Mouse (Mus musculus): ENCODE measurements around the gene Lrrc27.
A peak's percentile ranks its signal among the peaks of the same experiment; 100 is the strongest.

Lrrc27 gene

DNA sequence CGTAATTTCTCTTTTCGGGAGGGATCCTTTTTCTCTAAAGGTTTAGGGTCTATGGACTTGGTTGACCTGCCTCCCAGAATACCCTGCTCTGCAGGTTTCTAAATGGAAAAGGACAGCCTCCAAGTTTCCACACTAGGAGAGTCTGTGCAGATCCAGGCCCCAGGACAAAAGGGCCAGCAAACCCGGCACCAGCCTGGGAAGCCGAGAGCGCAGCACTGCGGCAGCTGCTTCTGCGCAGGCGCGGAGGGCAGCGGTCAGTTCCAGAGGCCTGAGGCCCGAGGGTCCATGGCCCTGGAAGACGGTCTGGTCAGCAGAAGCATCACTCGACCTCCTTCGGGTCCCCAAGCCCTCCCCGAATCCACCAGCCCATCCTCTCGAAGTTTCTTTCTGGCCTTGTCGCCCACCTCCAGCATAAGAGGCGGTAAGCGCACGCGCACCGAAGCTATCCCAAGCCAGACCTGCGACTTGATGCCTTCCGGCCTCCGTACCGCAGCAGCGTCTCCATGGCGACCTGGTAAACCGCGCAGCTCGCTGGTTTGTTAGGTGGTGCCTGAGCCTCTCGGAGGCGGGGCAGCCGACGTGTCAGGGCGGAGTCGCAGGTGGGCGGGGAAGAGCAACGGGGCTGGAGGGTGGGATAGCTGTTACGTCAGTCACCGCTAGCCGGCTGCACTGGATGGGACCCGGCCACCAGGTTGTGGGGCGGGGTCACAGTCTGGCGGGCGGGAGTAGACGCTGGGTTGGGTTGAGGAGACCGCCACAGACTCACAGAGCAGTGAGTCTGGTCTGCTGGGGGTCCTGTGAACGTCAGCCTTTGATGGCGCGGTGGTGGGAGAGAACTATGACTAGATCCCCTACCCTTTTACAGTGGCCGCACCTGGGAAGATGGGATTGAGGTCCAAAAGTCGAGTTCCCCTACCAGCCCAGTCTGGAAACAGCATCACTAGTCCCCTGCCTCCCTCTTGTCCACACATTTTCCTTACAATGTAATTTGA, at the start of gene Lrrc27, which contains the start of gene Stk32c:
TSS of gene Lrrc27 (plus strand) at position 235 of the 992 bp plus-strand sequence.
TSS of gene Stk32c (minus strand) at position 554 of the 992 bp plus-strand sequence.
- peak; percentile 99 for DNase-seq (ENCODE audit: low read depth, low spot score)

GRCm38 (mm10) chr7:139164410-139164809, 48.4 kb upstream of the Lrrc27 start:
- DNase-seq (ENCODE audit: low read depth, low spot score), result no peak

- no peak for DNase-seq (ENCODE audit: low read depth, low spot score)
These were observed 43.6 kb upstream of the Lrrc27 start for GRCm38 (mm10) chr7:139169143-139169542.

GRCm38 (mm10) chr7:139179299-139179698, 33.5 kb upstream of the Lrrc27 start:
- DNase-seq (ENCODE audit: low read depth, low spot score), result no peak

DNA sequence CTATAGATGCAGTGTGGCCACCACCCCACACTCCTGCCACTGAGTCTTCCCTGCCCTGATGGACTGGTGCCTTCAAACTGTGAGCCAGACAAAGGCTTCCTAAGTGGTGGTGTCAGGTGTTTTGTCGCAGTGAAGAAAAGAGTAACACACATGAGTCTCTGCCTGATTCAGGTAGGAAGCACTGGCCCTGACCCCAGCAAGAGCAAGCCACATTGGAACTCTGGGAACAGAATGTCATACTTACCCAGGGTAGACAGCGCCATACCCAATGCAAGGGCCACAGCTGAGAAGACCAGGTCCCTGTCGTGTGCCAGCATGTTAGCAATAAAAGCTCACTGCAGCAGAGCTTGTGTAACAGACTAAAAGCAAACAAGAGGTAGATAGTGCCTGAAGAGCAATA, 32.7 kb upstream of the Lrrc27 start:
- DNase-seq (ENCODE audit: low read depth, low spot score), result no peak

GRCm38 (mm10) chr7:139184396-139184795, 28.4 kb upstream of the Lrrc27 start:
- DNase-seq (ENCODE audit: low read depth, low spot score), result no peak

DNA sequence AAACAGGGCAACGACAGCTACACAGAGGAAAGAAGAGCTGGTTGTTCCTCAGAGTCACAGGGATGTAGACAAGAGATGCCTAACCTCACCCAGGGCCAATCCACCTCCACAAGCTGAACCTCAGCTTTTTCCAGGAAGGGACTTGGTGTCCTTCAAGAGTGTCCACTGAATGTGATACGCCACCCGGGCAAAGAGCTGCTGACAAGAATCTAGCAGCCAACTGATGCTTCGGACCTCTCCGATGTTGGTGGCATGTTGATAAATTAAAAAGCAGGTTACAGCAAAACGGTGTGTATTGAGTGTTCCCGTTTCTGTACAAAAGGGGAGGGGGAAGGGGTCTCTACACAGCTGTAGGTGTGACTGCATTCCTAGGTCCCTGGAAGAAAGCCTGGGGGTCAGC, 27.9 kb upstream of the Lrrc27 start:
- no peak for DNase-seq (ENCODE audit: low read depth, low spot score)

GRCm38 (mm10) chr7:139185971-139186370, 26.8 kb upstream of the Lrrc27 start:
- no peak for DNase-seq (ENCODE audit: low read depth, low spot score)

GRCm38 (mm10) chr7:139186436-139186835, 26.4 kb upstream of the Lrrc27 start:
- DNase-seq (ENCODE audit: low read depth, low spot score), result no peak

DNA sequence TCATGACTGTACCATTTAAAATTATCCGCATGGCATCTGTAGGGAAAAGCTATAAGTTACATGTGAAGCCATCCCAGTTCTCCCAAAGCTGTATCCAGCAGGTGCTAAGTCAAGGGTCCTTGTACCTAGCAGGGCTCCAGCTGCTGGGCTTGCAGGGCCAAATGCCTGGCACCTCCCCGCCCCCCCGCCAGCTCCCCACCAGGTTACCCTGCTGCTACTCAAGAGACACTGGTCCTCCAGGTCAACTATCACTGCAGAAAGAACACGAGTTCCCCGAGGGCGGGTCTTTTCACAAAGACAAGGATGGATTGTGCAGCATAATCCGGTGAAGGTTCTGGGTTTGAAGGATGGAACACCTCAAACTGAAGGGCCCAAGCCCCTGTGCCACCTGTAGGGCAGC, 25.5 kb upstream of the Lrrc27 start:
- no peak for DNase-seq (ENCODE audit: low read depth, low spot score)

GRCm38 (mm10) chr7:139187771-139188633, 24.8 kb upstream of the Lrrc27 start:
- DNase-seq (ENCODE audit: low read depth, low spot score), result peak; percentile 81

DNA sequence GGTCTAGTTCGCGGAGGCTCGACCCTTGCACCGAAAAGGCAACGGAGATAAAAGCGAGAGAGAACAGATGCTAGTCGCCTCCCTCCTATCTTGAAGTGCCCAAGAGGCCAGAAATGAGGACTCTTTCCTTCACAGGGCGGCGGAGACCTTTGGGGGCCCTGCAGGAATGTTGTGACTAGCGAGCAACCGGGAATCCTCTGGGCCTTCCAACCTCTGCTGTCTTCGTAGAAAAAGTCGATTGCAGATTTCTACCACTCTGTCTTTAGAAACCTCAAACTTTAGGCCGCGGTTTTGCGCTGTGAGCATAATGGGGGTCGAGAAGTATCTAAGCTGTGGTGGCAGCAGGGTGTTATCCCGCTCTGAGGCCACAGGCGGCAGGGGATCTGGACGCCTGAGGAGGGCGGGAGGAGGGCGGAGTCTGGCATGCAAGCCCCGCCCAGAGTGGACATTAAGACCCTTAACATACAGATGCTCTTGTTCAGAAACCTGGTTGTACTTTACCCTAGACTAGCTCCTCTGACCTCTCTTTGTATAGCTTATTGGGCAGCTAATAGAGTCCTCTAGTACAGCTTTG, 24.1 kb upstream of the Lrrc27 start:
- peak; percentile 88 for DNase-seq (ENCODE audit: low read depth, low spot score)

- no peak for DNase-seq (ENCODE audit: low read depth, low spot score)
These were observed 22.2 kb upstream of the Lrrc27 start for GRCm38 (mm10) chr7:139190616-139191015.

GRCm38 (mm10) chr7:139191619-139192018, 21.2 kb upstream of the Lrrc27 start:
- peak; percentile 43 for DNase-seq (ENCODE audit: low read depth, low spot score)

GRCm38 (mm10) chr7:139197022-139197421, 15.8 kb upstream of the Lrrc27 start:
- DNase-seq (ENCODE audit: low read depth, low spot score), result no peak

DNA sequence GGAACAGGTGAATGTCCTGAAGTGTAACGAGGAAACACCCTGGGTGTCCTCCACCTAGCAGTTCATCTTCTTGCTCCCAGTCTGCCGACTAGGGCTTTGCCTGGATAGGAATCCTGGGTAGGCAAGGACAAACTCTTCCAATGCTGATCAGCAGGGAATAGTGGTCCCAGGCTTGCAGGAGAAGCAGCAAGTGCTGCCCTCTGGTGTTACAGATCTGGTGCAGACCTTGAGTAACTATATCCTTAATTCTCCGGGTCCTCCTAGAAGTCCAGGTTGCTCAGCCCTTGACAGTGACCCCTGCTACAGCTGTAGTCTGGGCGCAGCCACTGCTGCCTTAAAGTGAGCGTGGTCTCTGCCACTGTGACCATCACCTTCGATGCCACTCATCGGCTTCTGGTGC, 12.7 kb upstream of the Lrrc27 start:
- peak; percentile 74 for DNase-seq (ENCODE audit: low read depth, low spot score)

DNA sequence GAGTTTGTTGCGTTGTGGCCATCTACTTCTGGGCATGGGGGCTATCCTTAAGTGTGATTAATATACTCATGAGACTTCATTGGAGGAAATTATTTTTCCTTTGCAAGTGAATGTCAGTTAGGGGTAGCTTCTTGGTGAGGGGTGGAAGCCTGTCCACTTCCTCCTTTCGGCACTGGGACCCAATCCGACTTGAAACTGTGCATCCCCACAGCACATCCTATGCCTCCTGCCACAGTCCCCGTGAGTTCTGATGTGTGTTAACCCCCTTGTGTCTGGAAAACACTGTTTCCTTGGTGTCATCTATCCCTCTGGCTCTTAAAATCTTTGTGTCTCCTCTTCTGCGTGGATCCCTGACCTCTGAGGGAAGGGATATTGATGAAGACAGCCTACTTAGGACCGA, 11.6 kb upstream of the Lrrc27 start:
- DNase-seq (ENCODE audit: low read depth, low spot score), result no peak

DNA sequence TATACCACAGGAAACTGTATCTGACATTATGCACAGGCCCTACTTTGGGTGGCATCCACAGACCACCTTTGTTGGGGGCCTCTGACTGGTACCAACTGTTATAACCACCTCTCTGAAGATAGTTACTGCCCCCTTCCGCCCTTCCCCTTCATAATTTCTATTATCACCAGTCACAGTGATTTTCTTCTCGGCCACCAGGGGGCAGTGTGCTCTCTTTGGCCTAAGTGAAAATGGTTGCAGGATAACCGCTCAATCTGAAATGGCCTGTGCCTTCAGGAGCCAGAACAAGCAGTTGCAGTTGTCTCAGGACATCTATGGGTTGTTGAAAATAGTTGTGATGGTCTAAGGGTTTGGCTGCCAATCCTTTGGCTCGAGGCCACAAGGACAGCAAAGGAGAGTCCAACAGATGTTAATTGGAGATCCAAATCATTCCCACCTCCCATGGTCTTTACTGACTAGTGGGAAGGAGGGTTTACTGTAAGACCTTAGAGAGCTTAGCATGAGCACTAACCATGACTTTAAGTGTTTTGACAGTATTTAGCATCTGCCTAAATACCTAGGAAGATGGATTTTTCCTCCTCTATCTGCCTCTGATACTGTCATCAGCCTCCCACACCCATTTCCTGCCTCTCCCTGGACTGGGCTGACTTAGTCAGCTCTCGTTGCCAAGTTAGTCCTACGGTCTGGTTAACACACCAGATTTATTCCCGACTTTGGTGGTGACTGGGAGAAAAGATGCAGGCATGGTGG, 4.6 kb upstream of the Lrrc27 start:
- peak; percentile 79 for DNase-seq (ENCODE audit: low read depth, low spot score)

GRCm38 (mm10) chr7:139208773-139209095, 4.1 kb upstream of the Lrrc27 start:
- DNase-seq (ENCODE audit: low read depth, low spot score), result no peak

GRCm38 (mm10) chr7:139211761-139212160, 1.0 kb upstream of the Lrrc27 start:
- no peak for DNase-seq (ENCODE audit: low read depth, low spot score)

GRCm38 (mm10) chr7:139213751-139214150, 963 bp downstream of the Lrrc27 start:
- DNase-seq (ENCODE audit: low read depth, low spot score), result no peak

Data from R1 (cell line).